Mouse (Mus musculus) olfactory bulb, adult 2 months (tissue): Measurements from ENCODE around the gene Tjap1. TPM values are rescaled to one million over a fixed set of nuclear protein-coding genes. Genes with fewer than 3 reads are reported as not detected.

Source experiments
- H3K27ac ChIP-seq: fragments of 200-500 bp; 2 replicates; pipeline ENCODE4 v1.5.1; 2012; ENCODE audit warnings: low read depth, low read length; ENCODE audit not compliant: insufficient read depth
- H3K4me1 ChIP-seq: fragments of 200-500 bp; 2 replicates; pipeline ENCODE4 v1.6.1; 2012; ENCODE audit warnings: low read length; ENCODE audit not compliant: control insufficient read depth, insufficient read depth
- H3K4me3 ChIP-seq: fragments of 200-500 bp; 2 replicates; pipeline ENCODE4 v1.5.1; 2012; ENCODE audit warnings: mild to moderate bottlenecking, low read depth, low read length, moderate library complexity; ENCODE audit not compliant: insufficient read depth
- CTCF ChIP-seq: fragments of 200-500 bp; IDR thresholded peaks from 2 replicates; pipeline ENCODE4 v1.5.1; 2012; ENCODE audit warnings: low read depth, mild to moderate bottlenecking, low read length, moderate library complexity; ENCODE audit not compliant: insufficient read depth
- POLR2A ChIP-seq: fragments of 200-500 bp; IDR thresholded peaks from 2 replicates; pipeline ENCODE4 v1.6.1; 2012; ENCODE audit warnings: mild to moderate bottlenecking, low read depth, low read length, moderate library complexity; ENCODE audit not compliant: insufficient read depth
- WGBS: fragments of 180-500 bp; shearing (Covaris S2); methylation state at CpG from one replicate; pipeline ENCODE4 v1.1.7; 2018; 5-methylcytosine and 5-hydroxymethylcytosine counted together
- polyA plus RNA-seq: library from polyadenylated mRNA; stranded (reverse); fragments of >200 nt; gene quantifications from 2 replicates; pipeline ENCODE4 v1.2.4, GENCODE M21; 2012; ENCODE audit warnings: low replicate concordance; ENCODE audit not compliant: missing spikeins, insufficient read depth, insufficient read length

Tjap1 gene
- polyA plus RNA-seq, 1 experiment, result not detected

DNA sequence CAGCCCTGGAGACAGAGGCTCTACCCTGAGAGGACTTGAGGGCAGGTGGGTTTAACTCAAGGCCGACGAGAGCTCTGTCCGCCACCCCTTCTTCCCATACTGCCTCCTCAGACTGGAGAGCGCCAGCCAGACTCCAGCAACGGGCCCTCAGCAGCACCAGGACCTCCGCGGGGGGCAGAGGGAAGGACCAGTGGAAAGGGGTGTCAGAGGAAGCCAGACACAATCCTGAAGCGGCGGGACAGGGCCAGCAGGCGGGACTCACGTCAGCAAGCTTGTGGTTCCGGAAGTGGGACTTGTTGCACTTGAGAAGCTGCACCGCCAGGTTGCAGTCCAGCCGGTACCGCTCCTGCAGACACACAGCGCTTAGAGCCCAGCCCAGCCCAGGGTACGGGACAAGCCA lies 23.2 kb downstream of the Tjap1 start:
- WGBS, result 91% methylated on average over 17 of the region's 17 CpGs
- H3K4me3 ChIP-seq, result no peak overlapping the region
- TF ChIP-seq CTCF, result no peak
- peaks cover 9% of the 10 kb centered on the region for H3K4me1 ChIP-seq
- H3K27ac ChIP-seq, result no peak overlapping the region

- H3K27ac ChIP-seq, result no peak overlapping the region
- TF ChIP-seq CTCF (no peak), POLR2A (no peak)
- 81% methylated on average over 30 of the region's 30 CpGs for whole genome bisulfite sequencing
- peaks cover 13% of the 10 kb centered on the region for H3K4me1 ChIP-seq
- H3K4me3 ChIP-seq, result no peak overlapping the region
Measured at GRCm38 (mm10) chr17:46258279-46259053, 24.4 kb downstream of the Tjap1 start.

DNA sequence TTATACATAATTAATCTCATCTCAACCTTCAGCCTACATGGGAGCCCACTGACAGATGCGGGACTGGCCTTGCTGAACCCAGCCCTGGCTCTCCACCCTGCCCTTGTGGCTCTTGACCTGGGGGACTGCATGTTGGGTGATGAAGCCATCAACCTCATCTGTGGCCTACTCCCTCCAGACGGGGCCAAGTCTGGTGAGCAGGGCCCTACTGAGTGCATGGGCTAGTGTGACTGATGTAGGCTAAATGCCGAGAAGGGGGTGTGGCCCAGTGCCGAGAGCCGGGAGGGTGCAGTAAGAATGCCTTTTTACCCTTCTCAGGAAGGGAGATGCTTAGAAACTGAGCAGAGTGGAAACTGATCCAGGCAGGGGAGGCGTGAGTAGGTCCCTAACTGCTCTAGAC lies 27.7 kb downstream of the Tjap1 start:
- 19% methylated on average over 6 of the region's 6 CpGs for WGBS
- H3K4me1 ChIP-seq, result peaks cover 17% of the 10 kb centered on the region
- no peak for TF ChIP-seq CTCF
- H3K27ac ChIP-seq, result no peak overlapping the region
- peak overlapping the region; percentile 70 for H3K4me3 ChIP-seq

DNA sequence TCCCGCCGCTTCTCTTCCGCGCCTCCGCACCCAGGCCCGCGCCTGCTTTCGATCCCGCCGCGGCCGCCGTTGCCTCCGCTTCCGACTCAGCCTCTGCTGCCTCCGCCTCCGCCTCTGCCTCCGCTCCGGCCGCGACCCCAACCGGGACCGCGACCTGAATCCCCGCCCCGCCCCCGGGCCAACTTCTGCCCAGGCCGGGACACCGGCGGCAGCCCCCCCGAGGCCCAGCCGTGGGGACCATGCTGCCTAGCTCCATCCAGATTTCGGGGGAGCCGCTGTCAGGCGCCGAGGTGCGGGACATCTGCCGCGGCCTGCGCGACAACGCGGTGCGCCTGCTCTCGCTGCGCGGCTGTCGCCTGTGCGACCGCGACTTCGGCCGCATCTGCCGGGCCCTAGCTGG lies 28.7 kb downstream of the Tjap1 start:
- Histone ChIP-seq H3K4me3 (peak overlapping the region; percentile 70), H3K4me1 (peaks cover 20% of the 10 kb centered on the region), H3K27ac (no peak overlapping the region)
- TF ChIP-seq POLR2A, result no peak
- no peak for TF ChIP-seq CTCF
- WGBS, result under 1% methylated on average over 47 of the region's 54 CpGs

- WGBS, result 1% methylated on average over 48 of the region's 48 CpGs
- peaks cover 25% of the 10 kb centered on the region for H3K4me1 ChIP-seq
- TF ChIP-seq CTCF (no peak), POLR2A (peak; percentile 58; the same call in 1 of the 2 replicates)
- 0 out of 2 replicates have a peak within 1 kb of the TSS, but pooled peaks have one; percentile 1 for H3K27ac ChIP-seq
- peak within 1 kb of the TSS; percentile 70 for H3K4me3 ChIP-seq
Measured at GRCm38 (mm10) chr17:46253452-46254084, 29.3 kb downstream of the Tjap1 start, which contains the start of gene Lrrc73. Gene Lrrc73 (plus strand): TSS chr17:46253531.

GRCm38 (mm10) chr17:46252571-46253451 lies 30.0 kb downstream of the Tjap1 start:
- Histone ChIP-seq H3K4me3 (0 out of 2 replicates have a peak overlapping the region, but pooled peaks have one; percentile 70), H3K4me1 (peaks cover 26% of the 10 kb centered on the region), H3K27ac (no peak overlapping the region)
- TF ChIP-seq POLR2A, result no peak
- no peak for TF ChIP-seq CTCF
- 32% methylated on average over 14 of the region's 14 CpGs for WGBS

- TF ChIP-seq CTCF, result no peak
- no peak for TF ChIP-seq POLR2A
- H3K4me3 ChIP-seq, result no peak overlapping the region
- 80% methylated on average over 7 of the region's 7 CpGs for WGBS
- H3K4me1 ChIP-seq, result peaks cover 29% of the 10 kb centered on the region
- no peak overlapping the region for H3K27ac ChIP-seq
Measured at GRCm38 (mm10) chr17:46251174-46251573, 31.7 kb downstream of the Tjap1 start.

GRCm38 (mm10) chr17:46248189-46248522 lies 34.7 kb downstream of the Tjap1 start:
- H3K4me1 ChIP-seq, result peaks cover 13% of the 10 kb centered on the region
- peak overlapping the region; percentile 85 for H3K4me3 ChIP-seq
- no peak for TF ChIP-seq POLR2A
- no peak for TF ChIP-seq CTCF
- peak overlapping the region; percentile 66 for H3K27ac ChIP-seq
- under 1% methylated on average over 37 of the region's 37 CpGs for WGBS
